Mouse (Mus musculus): ENCODE measurements at regions not wholly inside any gene's neighbourhood (a gene's known extent, or its start where the extent isn't known, plus 50 kb on each side); places are given as distances from the start of the nearest gene placed in this dataset.
"Not testable (repeated sequence)": the region's sequence is repeated elsewhere in the genome, so short reads cannot be mapped to it uniquely, and the experiment has no call there.

- DNase-seq: no peak
Measured at GRCm38 (mm10) chr16:25478300-25478699, 191.7 kb downstream of the Tprg start.

GRCm38 (mm10) chr16:25483831-25484254, 197.2 kb downstream of the Tprg start:
- no peak for DNase-seq

GRCm38 (mm10) chr16:25485007-25485406, 198.4 kb downstream of the Tprg start:
- no peak for DNase-seq

GRCm38 (mm10) chr16:25486477-25487094, 197.0 kb upstream of the Trp63 start:
- DNase-seq: no peak

GRCm38 (mm10) chr16:25490847-25491246, 192.7 kb upstream of the Trp63 start:
- DNase-seq: no peak

- no peak for DNase-seq
Measured at GRCm38 (mm10) chr16:25494153-25494552, 189.4 kb upstream of the Trp63 start.

- no peak for DNase-seq
Measured at GRCm38 (mm10) chr16:25495586-25496196, 187.9 kb upstream of the Trp63 start.

GRCm38 (mm10) chr16:25504829-25505228, 178.7 kb upstream of the Trp63 start:
- no peak for DNase-seq

GRCm38 (mm10) chr16:25517114-25517868, 166.3 kb upstream of the Trp63 start:
- DNase-seq: no peak

GRCm38 (mm10) chr16:25523141-25523540, 160.4 kb upstream of the Trp63 start:
- DNase-seq: not testable (repeated sequence)

- DNase-seq: no peak
Measured at GRCm38 (mm10) chr16:25523621-25524020, 159.9 kb upstream of the Trp63 start.

GRCm38 (mm10) chr16:25527850-25528249, 155.7 kb upstream of the Trp63 start:
- no peak for DNase-seq

GRCm38 (mm10) chr16:25528313-25528712, 155.2 kb upstream of the Trp63 start:
- no peak for DNase-seq

GRCm38 (mm10) chr16:25529681-25530080, 153.9 kb upstream of the Trp63 start:
- no peak for DNase-seq

- no peak for DNase-seq
Measured at GRCm38 (mm10) chr16:25531761-25532336, 151.7 kb upstream of the Trp63 start.

GRCm38 (mm10) chr16:25532519-25533205, 150.9 kb upstream of the Trp63 start:
- no peak for DNase-seq

GRCm38 (mm10) chr16:25533206-25533580, 150.4 kb upstream of the Trp63 start:
- no peak for DNase-seq

GRCm38 (mm10) chr16:25536550-25536949, 147.0 kb upstream of the Trp63 start:
- no peak for DNase-seq

- no peak for DNase-seq
Measured at GRCm38 (mm10) chr16:25549542-25550110, 133.9 kb upstream of the Trp63 start.

GRCm38 (mm10) chr16:25557181-25557580, 126.4 kb upstream of the Trp63 start:
- no peak for DNase-seq

- DNase-seq: no peak
Measured at GRCm38 (mm10) chr16:25580216-25580615, 103.3 kb upstream of the Trp63 start.

GRCm38 (mm10) chr16:25584337-25585069, 99.1 kb upstream of the Trp63 start:
- no peak for DNase-seq
